Mouse (Mus musculus) heart, embryonic 13.5 days (tissue): ENCODE data around the gene Pramef20. TPM values are rescaled to one million over a fixed set of nuclear protein-coding genes. Genes with fewer than 3 reads are reported as not detected.
"Not testable (repeated sequence)": the region's sequence is repeated elsewhere in the genome, so short reads cannot be mapped to it uniquely, and the experiment has no call there.

ENCODE experiments used
- ATAC-seq: fragments of 200-750 bp; cut with Nextera tagmentation; 2 replicates; pipeline ENCODE4 v1.8.0; 2017; ENCODE audit warnings: moderate TSS enrichment; ENCODE audit not compliant: insufficient number of reproducible peaks, low FRiP score, low TSS enrichment; ENCODE audit errors: extremely low read depth
- H3K27ac ChIP-seq: fragments of 300-500 bp; sonication (generic); replicated peaks from 2 replicates; pipeline ENCODE4 v1.5.1; 2015; ENCODE audit warnings: moderate library complexity, mild to moderate bottlenecking, inconsistent platforms
- H3K27me3 ChIP-seq: fragments of 300-500 bp; sonication (generic); replicated peaks from 2 replicates; pipeline ENCODE4 v1.6.1; 2015; ENCODE audit warnings: mild to moderate bottlenecking, inconsistent platforms
- H3K36me3 ChIP-seq: fragments of 300-500 bp; sonication (generic); 2 replicates; pipeline ENCODE4 v1.6.1; 2015; ENCODE audit warnings: mild to moderate bottlenecking, inconsistent platforms
- H3K4me1 ChIP-seq: fragments of 300-500 bp; sonication (generic); 2 replicates; pipeline ENCODE4 v1.6.1; 2015; ENCODE audit warnings: inconsistent platforms
- H3K4me2 ChIP-seq: fragments of 300-500 bp; sonication (generic); 2 replicates; pipeline ENCODE4 v1.6.1; 2015; ENCODE audit warnings: inconsistent platforms, mild to moderate bottlenecking, moderate library complexity
- H3K4me3 ChIP-seq: fragments of 300-500 bp; sonication (generic); 2 replicates; pipeline ENCODE4 v1.5.1; 2015; ENCODE audit warnings: moderate library complexity, mild to moderate bottlenecking, inconsistent platforms
- H3K9ac ChIP-seq: fragments of 300-500 bp; sonication (generic); 2 replicates; pipeline ENCODE4 v1.6.1; 2015; ENCODE audit warnings: inconsistent platforms, mild to moderate bottlenecking, moderate library complexity
- H3K9me3 ChIP-seq: fragments of 300-500 bp; sonication (generic); 2 replicates; pipeline ENCODE4 v1.6.1; 2016; ENCODE audit warnings: inconsistent platforms
- WGBS: fragments of 180-500 bp; shearing (Covaris S2); methylation state at CpG from one replicate; pipeline ENCODE4 v1.1.7; 2015; ENCODE audit warnings: mixed read lengths; 5-methylcytosine and 5-hydroxymethylcytosine counted together
- polyA plus RNA-seq: library from polyadenylated mRNA; unstranded; fragments of >200 nt; fragmentation: Nextera tagmentation; extraction: Ambion mirVana; gene quantifications from 2 replicates; pipeline ENCODE4 v1.2.1, GENCODE M21; 2015

The Pramef20 gene
- polyA plus RNA-seq: not detected in 2 replicates

DNA sequence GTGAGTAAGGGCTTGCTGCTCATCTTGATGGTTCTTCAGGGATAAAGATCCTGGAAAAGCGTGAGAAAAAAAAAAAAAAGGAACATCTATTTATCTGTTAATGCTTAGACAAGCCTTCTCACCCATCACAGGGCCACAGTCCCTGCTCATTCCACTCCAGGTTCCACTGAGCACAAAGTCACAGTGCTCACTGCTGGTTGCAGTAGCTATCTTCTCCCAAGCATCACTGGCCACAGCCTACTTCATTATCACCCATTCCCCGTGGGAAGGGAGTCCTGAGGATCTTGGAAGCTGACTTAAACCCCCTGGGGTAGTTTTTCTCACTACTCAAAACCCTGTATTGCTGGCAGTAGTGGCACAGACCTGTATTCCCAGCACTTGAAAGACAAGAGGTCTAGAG, at the start of gene Pramef20:
TSS of gene Pramef20 (minus strand) at position 23 of the 400 bp plus-strand sequence.
- no peak for ATAC-seq
- Histone ChIP-seq H3K27ac (no peak within 1 kb of the TSS), H3K27me3 (no peaks in the 10 kb centered on the region), H3K36me3 (no peaks in the 10 kb centered on the region), H3K4me3 (no peak within 1 kb of the TSS), H3K9me3 (no peaks in the 10 kb centered on the region; the same call in 1 of the 2 replicates), H3K4me2 (no peak within 1 kb of the TSS), H3K9ac (no peak within 1 kb of the TSS), H3K4me1 (no peaks in the 10 kb centered on the region)
- 48% methylated on average over 2 of the region's 2 CpGs for WGBS

GRCm38 (mm10) chr4:144424590-144424989, 46.9 kb upstream of the Pramef20 start:
- Histone ChIP-seq H3K9ac (no peak overlapping the region), H3K4me3 (no peak overlapping the region), H3K4me1 (no peaks in the 10 kb centered on the region), H3K27me3 (no peaks in the 10 kb centered on the region), H3K27ac (no peak overlapping the region), H3K9me3 (no peaks in the 10 kb centered on the region), H3K36me3 (no peaks in the 10 kb centered on the region), H3K4me2 (no peak overlapping the region)
- WGBS: 68% methylated on average over 5 of the region's 5 CpGs
- no peak for ATAC-seq

GRCm38 (mm10) chr4:144420644-144421043, 42.9 kb upstream of the Pramef20 start:
- Histone ChIP-seq H3K9me3 (no peaks in the 10 kb centered on the region), H3K27me3 (no peaks in the 10 kb centered on the region), H3K4me1 (no peaks in the 10 kb centered on the region), H3K9ac (no peak overlapping the region), H3K36me3 (no peaks in the 10 kb centered on the region), H3K4me3 (no peak overlapping the region), H3K27ac (no peak overlapping the region), H3K4me2 (no peak overlapping the region)
- no peak for ATAC-seq

GRCm38 (mm10) chr4:144408290-144408689, 30.6 kb upstream of the Pramef20 start, which contains the start of gene Pramef12:
Gene Pramef12 (minus strand): TSS chr4:144408464.
- H3K36me3 ChIP-seq: no peaks in the 10 kb centered on the region
- WGBS: 67% methylated on average over 9 of the region's 9 CpGs
- H3K27ac ChIP-seq: no peak within 1 kb of the TSS
- H3K4me1 ChIP-seq: peaks cover 11% of the 10 kb centered on the region; the same call in 1 of the 2 replicates
- no peak within 1 kb of the TSS for H3K4me3 ChIP-seq
- no peak within 1 kb of the TSS for H3K9ac ChIP-seq
- H3K27me3 ChIP-seq: no peaks in the 10 kb centered on the region
- no peak within 1 kb of the TSS for H3K4me2 ChIP-seq
- ATAC-seq: no peak
- no peaks in the 10 kb centered on the region for H3K9me3 ChIP-seq

GRCm38 (mm10) chr4:144406261-144406660, 28.5 kb upstream of the Pramef20 start:
- WGBS: 59% methylated on average over 3 of the region's 3 CpGs
- Histone ChIP-seq H3K9me3 (no peaks in the 10 kb centered on the region), H3K4me3 (no peak overlapping the region), H3K9ac (no peak overlapping the region), H3K36me3 (no peaks in the 10 kb centered on the region), H3K4me2 (no peak overlapping the region), H3K27me3 (no peaks in the 10 kb centered on the region), H3K27ac (no peak overlapping the region), H3K4me1 (peaks cover 16% of the 10 kb centered on the region; the same call in 1 of the 2 replicates)
- ATAC-seq: no peak

DNA sequence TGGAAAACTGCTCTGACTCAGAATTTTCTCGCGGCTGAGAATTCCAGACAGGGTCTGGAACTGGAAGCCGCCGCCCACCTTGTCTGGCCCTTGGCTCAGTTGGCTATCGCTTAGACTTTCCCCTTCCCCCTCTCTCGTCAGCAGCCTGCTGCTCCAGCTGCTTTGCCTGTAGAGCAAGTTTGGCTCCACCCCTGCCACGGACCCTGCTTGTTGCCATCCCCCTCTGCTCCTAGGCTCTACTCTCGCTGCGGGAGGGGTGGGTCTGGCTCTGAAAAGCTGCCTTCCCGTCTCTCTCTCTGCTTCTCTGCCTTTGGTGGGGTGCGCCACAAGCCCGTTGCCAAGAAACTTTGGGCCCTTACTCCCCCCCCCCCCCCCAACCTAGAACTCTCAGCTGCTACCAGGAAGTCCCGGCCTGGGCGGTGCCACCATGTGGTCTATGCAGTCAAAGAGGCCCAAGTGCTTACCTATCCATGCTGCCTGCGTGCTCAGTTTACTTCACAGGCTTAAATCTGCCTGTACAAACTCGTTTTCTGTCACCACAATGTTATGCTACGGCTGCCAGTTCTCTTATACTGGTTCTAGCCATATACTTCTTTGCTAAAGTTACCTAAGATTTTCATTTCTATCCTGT, 26.8 kb upstream of the Pramef20 start:
- peak; percentile 45; the same call in 1 of the 2 replicates for ATAC-seq

DNA sequence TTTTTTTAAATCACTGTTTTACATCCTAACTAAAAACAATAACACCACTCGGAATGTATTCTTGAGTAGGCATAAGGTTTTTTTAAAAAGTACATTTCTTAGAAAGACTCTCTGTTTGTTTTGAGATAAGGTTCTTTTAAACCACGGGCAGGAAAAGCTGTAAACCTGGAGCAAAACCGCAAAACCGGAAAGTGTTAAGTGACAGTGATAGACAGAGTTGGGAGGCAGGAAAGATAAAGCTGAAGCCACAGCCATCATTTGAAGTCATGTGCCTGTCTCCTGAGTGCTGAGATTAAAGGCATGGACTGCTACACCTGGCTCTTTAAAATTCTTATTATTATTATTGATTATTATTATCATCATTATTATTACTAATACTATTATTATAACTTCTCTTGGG, 25.0 kb upstream of the Pramef20 start:
- Histone ChIP-seq H3K4me3 (no peak overlapping the region), H3K36me3 (no peaks in the 10 kb centered on the region), H3K4me1 (peaks cover 16% of the 10 kb centered on the region; the same call in 1 of the 2 replicates), H3K27ac (no peak overlapping the region), H3K4me2 (no peak overlapping the region), H3K27me3 (no peaks in the 10 kb centered on the region), H3K9ac (no peak overlapping the region), H3K9me3 (no peaks in the 10 kb centered on the region)
- ATAC-seq: no peak
- WGBS: 16% methylated on average over 4 of the region's 4 CpGs

More for the DNA sequence above, 26.8 kb upstream of the Pramef20 start:
- Histone ChIP-seq H3K36me3 (no peaks in the 10 kb centered on the region), H3K4me3 (peak overlapping the region; percentile 52), H3K4me1 (peaks cover 16% of the 10 kb centered on the region; the same call in 1 of the 2 replicates), H3K4me2 (peak overlapping the region; percentile 71), H3K9me3 (no peaks in the 10 kb centered on the region), H3K27ac (peak overlapping the region; percentile 70), H3K27me3 (no peaks in the 10 kb centered on the region), H3K9ac (peak overlapping the region; percentile 76)
- 4% methylated on average over 17 of the region's 17 CpGs for WGBS

GRCm38 (mm10) chr4:144396316-144396715, 18.6 kb upstream of the Pramef20 start:
- Histone ChIP-seq H3K27ac (no peak overlapping the region), H3K4me2 (no peak overlapping the region), H3K36me3 (no peaks in the 10 kb centered on the region), H3K4me1 (no peaks in the 10 kb centered on the region), H3K4me3 (no peak overlapping the region), H3K9me3 (no peaks in the 10 kb centered on the region), H3K27me3 (no peaks in the 10 kb centered on the region), H3K9ac (no peak overlapping the region)
- ATAC-seq: no peak
- WGBS: 23% methylated on average over 3 of the region's 3 CpGs

- H3K36me3 ChIP-seq, H3K4me1 ChIP-seq, ATAC-seq, H3K27ac ChIP-seq, H3K4me2 ChIP-seq, H3K27me3 ChIP-seq, H3K4me3 ChIP-seq, H3K9ac ChIP-seq, H3K9me3 ChIP-seq: not testable (repeated sequence)
- 72% methylated on average over 3 of the region's 3 CpGs for WGBS
Measured at GRCm38 (mm10) chr4:144357642-144358041, 20.1 kb downstream of the Pramef20 start, which contains the start of gene Gm13119. Gene Gm13119 (plus strand): TSS chr4:144357942.

DNA sequence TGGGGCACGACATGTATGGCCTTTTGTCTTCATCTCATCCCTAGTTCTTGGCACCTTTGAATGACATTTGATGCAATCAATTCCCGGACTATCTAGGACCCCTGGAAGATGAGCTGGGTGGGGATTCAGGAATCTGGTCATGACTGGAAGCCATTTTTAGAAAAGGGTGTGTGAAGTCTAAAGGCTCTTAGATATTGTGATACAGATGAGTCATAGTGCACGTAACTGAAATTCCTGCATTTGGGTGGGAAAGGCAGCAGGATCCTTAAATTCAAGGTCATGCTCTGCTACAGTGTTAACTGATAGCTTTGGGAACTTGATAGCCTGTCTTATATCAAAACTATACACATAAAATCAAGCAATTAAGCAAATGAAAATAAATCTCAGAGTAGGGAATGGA, 41.9 kb downstream of the Pramef20 start:
- H3K36me3 ChIP-seq, H3K4me3 ChIP-seq, H3K27ac ChIP-seq, H3K9me3 ChIP-seq, H3K9ac ChIP-seq, H3K4me1 ChIP-seq, H3K4me2 ChIP-seq, H3K27me3 ChIP-seq, ATAC-seq: not testable (repeated sequence)
- 63% methylated on average over 3 of the region's 3 CpGs for WGBS

- H3K9ac ChIP-seq, H3K36me3 ChIP-seq: not testable (repeated sequence)
- 58% methylated on average over 4 of the region's 4 CpGs for WGBS
Measured at GRCm38 (mm10) chr4:144329949-144330348, 47.8 kb downstream of the Pramef20 start, which contains the start of gene Gm13128. Gene Gm13128 (plus strand): TSS chr4:144330249.

More at GRCm38 (mm10) chr4:144329949-144330348, 47.8 kb downstream of the Pramef20 start, which contains the start of gene Gm13128:
- H3K4me1 ChIP-seq, ATAC-seq, H3K4me2 ChIP-seq, H3K27me3 ChIP-seq, H3K27ac ChIP-seq, H3K4me3 ChIP-seq, H3K9me3 ChIP-seq: not testable (repeated sequence)
